Mouse (Mus musculus): Measurements from ENCODE around the gene Megf11. TPM values are rescaled to one million over a fixed set of nuclear protein-coding genes. Genes with fewer than 3 reads are reported as not detected.

Gene Megf11
- polyA plus RNA-seq, 1 experiment from 2014 or later, result 9.4 TPM

DNA sequence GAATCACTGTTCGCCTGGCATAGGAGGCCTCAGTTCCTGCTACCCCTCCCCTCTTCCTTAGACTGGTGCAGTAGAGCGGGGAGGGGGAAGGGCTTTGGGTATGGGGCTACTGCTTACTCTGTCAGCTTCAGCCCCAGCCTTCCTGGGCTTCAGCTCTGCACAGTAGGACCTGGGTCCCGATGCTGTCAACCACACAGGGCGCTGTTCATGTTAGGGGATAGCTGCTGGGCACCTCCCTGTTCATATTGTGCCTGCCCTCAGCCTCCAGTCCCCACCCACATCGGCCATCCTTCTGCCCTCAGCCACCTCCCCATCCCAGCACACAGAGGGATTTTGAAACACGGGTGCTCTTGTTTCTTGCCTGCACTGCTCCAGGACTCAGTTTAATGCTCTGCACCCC, 61.6 kb downstream of the Megf11 start:
- Histone ChIP-seq H3K27ac (peak overlapping the region; percentile 56; the same call in 1 of the 2 replicates), H3K36me3 (no peaks in the 10 kb centered on the region), H3K4me3 (replicated peaks) (no peak overlapping the region), H3K9ac (replicated peaks) (no peak overlapping the region), H3K9me3 (no peaks in the 10 kb centered on the region), H3K4me1 (replicated peaks) (peaks cover 30% of the 10 kb centered on the region), H3K27me3 (no peaks in the 10 kb centered on the region), H3K4me2 (replicated peaks) (no peak overlapping the region)
- 24% methylated on average over 6 of the region's 6 CpGs for WGBS
- ATAC-seq, result peak; percentile 79

- Histone ChIP-seq H3K9ac (replicated peaks) (no peak overlapping the region), H3K4me1 (replicated peaks) (peaks cover 30% of the 10 kb centered on the region), H3K36me3 (no peaks in the 10 kb centered on the region), H3K9me3 (no peaks in the 10 kb centered on the region), H3K4me2 (replicated peaks) (no peak overlapping the region), H3K27ac (peak overlapping the region; percentile 70; the same call in 1 of the 2 replicates), H3K4me3 (replicated peaks) (no peak overlapping the region), H3K27me3 (no peaks in the 10 kb centered on the region)
- WGBS, result 48% methylated on average over 6 of the region's 6 CpGs
- ATAC-seq, result 0 out of 2 replicates have a peak, but pooled peaks have one; percentile 31
Measured at GRCm38 (mm10) chr9:64447522-64447921, 62.1 kb downstream of the Megf11 start.

GRCm38 (mm10) chr9:64452769-64453168, 67.3 kb downstream of the Megf11 start:
- H3K4me3 ChIP-seq (replicated peaks), result no peak overlapping the region
- H3K27ac ChIP-seq, result no peak overlapping the region
- no peaks in the 10 kb centered on the region for H3K36me3 ChIP-seq
- WGBS, result 82% methylated on average over 5 of the region's 5 CpGs
- H3K4me2 ChIP-seq (replicated peaks), result no peak overlapping the region
- no peaks in the 10 kb centered on the region for H3K9me3 ChIP-seq
- ATAC-seq, result no peak
- peaks cover 29% of the 10 kb centered on the region for H3K4me1 ChIP-seq (replicated peaks)
- H3K27me3 ChIP-seq, result no peaks in the 10 kb centered on the region
- no peak overlapping the region for H3K9ac ChIP-seq (replicated peaks)

DNA sequence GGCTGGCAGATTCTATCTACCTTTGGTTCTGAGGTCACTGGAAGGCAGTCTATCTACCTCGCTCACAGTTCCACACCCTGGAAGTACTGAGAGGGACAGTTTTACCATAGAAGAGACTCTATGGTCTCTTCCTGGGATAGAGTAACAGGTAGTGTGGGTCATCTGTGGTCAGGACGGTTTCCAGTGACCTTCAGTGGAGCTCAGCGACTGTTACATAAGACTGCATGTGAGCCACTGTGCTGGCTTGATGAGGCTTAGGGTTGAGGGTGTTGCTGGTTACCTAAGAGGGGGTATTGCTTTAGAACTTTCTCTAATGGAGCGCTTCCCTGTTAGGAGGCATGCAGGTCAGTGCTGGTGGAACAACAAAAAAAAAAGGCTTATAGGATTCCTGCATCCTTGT, 68.8 kb downstream of the Megf11 start:
- Histone ChIP-seq H3K27me3 (no peaks in the 10 kb centered on the region), H3K27ac (no peak overlapping the region), H3K9me3 (no peaks in the 10 kb centered on the region), H3K4me3 (replicated peaks) (no peak overlapping the region), H3K4me1 (replicated peaks) (peaks cover 29% of the 10 kb centered on the region), H3K4me2 (replicated peaks) (no peak overlapping the region), H3K9ac (replicated peaks) (no peak overlapping the region), H3K36me3 (no peaks in the 10 kb centered on the region)
- WGBS, result 86% methylated on average over 4 of the region's 4 CpGs
- no peak for ATAC-seq

DNA sequence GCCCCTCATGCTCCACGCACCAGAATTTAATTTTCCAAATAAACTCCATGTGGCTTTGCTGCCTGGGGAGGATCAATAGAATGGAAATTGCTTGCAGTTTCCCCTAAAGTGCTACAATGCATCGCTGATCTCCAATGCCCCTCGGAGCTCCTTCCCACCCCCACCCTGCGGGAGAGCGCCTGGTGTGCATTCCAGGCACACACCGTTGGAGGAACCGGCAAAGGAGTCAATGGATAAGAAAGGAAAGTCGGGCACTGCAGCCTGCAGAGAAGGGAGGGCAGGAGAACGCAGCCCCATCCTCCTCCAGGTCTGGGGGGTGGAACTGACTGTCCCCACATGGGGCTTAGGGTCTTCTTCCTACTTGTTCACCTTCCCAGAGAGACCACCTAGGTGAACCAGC, 70.5 kb downstream of the Megf11 start:
- Histone ChIP-seq H3K4me2 (replicated peaks) (peak overlapping the region; percentile 29), H3K4me1 (replicated peaks) (peaks cover 29% of the 10 kb centered on the region), H3K27me3 (no peaks in the 10 kb centered on the region), H3K36me3 (no peaks in the 10 kb centered on the region), H3K4me3 (replicated peaks) (no peak overlapping the region), H3K9me3 (no peaks in the 10 kb centered on the region), H3K9ac (replicated peaks) (0 out of 2 replicates have a peak overlapping the region, but pooled peaks have one; percentile 24), H3K27ac (no peak overlapping the region)
- ATAC-seq, result no peak
- WGBS, result 2% methylated on average over 9 of the region's 9 CpGs

DNA sequence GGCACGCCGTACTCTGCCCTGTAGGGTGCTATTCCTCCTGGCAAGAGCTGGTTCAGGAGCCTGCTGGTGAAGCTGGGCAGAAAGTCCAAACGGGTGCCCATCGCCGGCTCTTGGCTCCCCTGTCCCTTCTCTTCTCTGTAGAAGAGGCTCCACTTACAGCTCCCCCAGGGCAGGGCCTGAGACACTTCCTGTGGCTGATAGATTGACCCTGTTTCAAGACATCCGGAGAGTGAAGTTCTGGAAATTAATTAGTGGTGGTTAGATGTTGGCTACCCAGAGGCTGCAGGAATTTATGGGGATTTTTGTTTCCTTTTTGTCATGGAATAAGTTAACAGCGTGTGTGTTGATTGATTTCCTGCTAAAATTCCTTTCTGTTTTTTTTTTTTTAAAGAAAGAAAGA, 72.2 kb downstream of the Megf11 start:
- no peak overlapping the region for H3K4me2 ChIP-seq (replicated peaks)
- no peaks in the 10 kb centered on the region for H3K9me3 ChIP-seq
- no peak overlapping the region for H3K9ac ChIP-seq (replicated peaks)
- no peak overlapping the region for H3K4me3 ChIP-seq (replicated peaks)
- peaks cover 29% of the 10 kb centered on the region for H3K4me1 ChIP-seq (replicated peaks)
- ATAC-seq, result no peak
- no peaks in the 10 kb centered on the region for H3K36me3 ChIP-seq
- 77% methylated on average over 7 of the region's 7 CpGs for WGBS
- no peaks in the 10 kb centered on the region for H3K27me3 ChIP-seq
- no peak overlapping the region for H3K27ac ChIP-seq

DNA sequence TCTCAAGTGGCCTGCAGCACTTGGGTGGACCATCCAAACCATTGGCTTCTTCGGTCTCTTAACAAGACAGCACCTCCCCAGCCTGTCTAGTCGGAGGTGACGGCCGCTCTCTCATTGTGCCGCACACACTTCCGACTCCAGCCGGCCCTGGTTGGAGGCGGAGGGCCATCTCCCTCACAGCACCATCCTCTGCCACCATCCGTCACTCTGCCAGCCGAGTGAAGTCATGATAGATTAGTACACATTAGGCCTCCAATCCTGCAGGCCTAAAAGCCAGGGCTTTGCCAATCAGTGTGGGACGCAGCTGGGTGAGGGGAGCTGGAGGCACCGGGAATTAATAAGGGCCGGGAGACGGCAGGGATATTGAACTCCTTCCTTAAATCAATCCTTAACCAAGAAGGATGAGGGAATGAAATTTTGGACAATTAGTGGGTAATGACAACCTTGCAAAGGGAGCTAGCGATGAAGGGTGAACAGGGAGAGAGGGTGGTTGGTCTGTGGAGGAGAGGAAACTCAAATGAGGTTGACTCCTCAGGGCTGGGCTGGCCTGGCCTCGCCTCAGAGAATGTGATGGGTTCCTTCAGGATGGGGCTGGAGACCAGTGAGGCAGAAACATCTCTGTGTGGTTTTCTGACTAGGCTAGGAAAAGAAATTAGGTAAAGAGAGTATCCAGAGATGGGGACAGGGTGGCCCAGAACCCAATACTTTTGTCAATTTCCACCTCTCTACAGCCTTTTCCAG, 76.3 kb downstream of the Megf11 start:
- Histone ChIP-seq H3K9me3 (no peaks in the 10 kb centered on the region), H3K9ac (replicated peaks) (no peak overlapping the region), H3K4me3 (replicated peaks) (no peak overlapping the region), H3K27me3 (no peaks in the 10 kb centered on the region), H3K4me2 (replicated peaks) (no peak overlapping the region), H3K36me3 (no peaks in the 10 kb centered on the region), H3K27ac (no peak overlapping the region), H3K4me1 (replicated peaks) (peaks cover 9% of the 10 kb centered on the region)
- WGBS, result 80% methylated on average over 16 of the region's 16 CpGs
- ATAC-seq, result peak; percentile 48; the same call in 1 of the 2 replicates

DNA sequence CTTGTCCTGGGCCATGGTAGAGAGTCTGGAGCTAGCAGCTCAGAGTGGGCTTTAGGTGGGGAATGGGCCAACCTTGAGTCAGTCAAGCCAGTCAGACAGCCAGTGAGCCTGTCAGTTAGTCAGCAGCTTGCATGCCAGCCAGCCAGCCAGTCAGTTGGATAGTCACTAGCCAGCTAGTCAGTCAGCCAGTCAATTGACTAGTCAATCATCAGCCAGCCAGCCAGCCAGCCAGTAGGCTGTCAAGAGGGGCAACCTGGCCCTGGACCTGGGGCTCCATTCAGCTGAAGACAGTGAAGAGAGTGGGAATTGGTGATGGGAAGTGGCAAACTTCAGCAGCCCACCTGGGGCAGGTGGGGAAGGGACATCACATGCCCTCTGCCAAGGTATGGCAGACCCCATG, 77.4 kb downstream of the Megf11 start:
- H3K36me3 ChIP-seq, result no peaks in the 10 kb centered on the region
- peaks cover 5% of the 10 kb centered on the region; the same call in 1 of the 2 replicates for H3K4me1 ChIP-seq (replicated peaks)
- H3K4me2 ChIP-seq (replicated peaks), result no peak overlapping the region
- no peak overlapping the region for H3K9ac ChIP-seq (replicated peaks)
- no peaks in the 10 kb centered on the region for H3K9me3 ChIP-seq
- no peak overlapping the region for H3K4me3 ChIP-seq (replicated peaks)
- no peak for ATAC-seq
- H3K27me3 ChIP-seq, result no peaks in the 10 kb centered on the region
- no peak overlapping the region for H3K27ac ChIP-seq

- Histone ChIP-seq H3K27me3 (no peaks in the 10 kb centered on the region), H3K27ac (peak overlapping the region; percentile 52; the same call in 1 of the 2 replicates), H3K9ac (replicated peaks) (no peak overlapping the region), H3K9me3 (no peaks in the 10 kb centered on the region), H3K4me1 (replicated peaks) (no peaks in the 10 kb centered on the region; the same call in 1 of the 2 replicates), H3K4me3 (replicated peaks) (no peak overlapping the region), H3K36me3 (no peaks in the 10 kb centered on the region), H3K4me2 (replicated peaks) (no peak overlapping the region)
- 76% methylated on average over 8 of the region's 8 CpGs for WGBS
- no peak for ATAC-seq
Measured at GRCm38 (mm10) chr9:64466090-64466489, 80.7 kb downstream of the Megf11 start.

- Histone ChIP-seq H3K27ac (peak overlapping the region; percentile 52; the same call in 1 of the 2 replicates), H3K36me3 (no peaks in the 10 kb centered on the region), H3K9ac (replicated peaks) (no peak overlapping the region), H3K4me2 (replicated peaks) (no peak overlapping the region), H3K9me3 (no peaks in the 10 kb centered on the region), H3K4me3 (replicated peaks) (no peak overlapping the region), H3K27me3 (no peaks in the 10 kb centered on the region), H3K4me1 (replicated peaks) (no peaks in the 10 kb centered on the region; the same call in 1 of the 2 replicates)
- no peak for ATAC-seq
- WGBS, result 35% methylated on average over 4 of the region's 4 CpGs
Measured at GRCm38 (mm10) chr9:64466564-64466963, 81.1 kb downstream of the Megf11 start.

DNA sequence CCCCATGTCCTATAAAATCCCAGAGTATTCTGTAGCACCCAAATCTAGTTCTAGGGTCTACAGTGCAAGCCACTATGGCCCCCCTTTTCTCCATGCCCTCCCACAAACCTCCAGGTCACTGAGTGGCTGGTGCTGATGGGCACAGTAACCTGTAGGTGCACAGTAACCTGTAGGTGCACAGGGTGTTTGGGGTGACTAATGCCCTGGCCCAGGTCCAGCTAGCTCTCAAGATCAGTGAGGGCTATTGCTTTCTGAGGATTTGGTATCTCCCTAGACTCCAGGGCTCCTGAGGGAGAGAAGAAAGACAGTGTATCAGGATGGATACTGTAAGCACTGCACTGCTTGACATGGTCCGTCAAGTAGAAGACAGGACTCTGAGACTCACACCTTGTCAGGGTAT, 85.4 kb downstream of the Megf11 start:
- no peak for ATAC-seq
- WGBS, result 96% methylated on average over 1 of the region's 1 CpGs
- H3K27ac ChIP-seq, result no peak overlapping the region

DNA sequence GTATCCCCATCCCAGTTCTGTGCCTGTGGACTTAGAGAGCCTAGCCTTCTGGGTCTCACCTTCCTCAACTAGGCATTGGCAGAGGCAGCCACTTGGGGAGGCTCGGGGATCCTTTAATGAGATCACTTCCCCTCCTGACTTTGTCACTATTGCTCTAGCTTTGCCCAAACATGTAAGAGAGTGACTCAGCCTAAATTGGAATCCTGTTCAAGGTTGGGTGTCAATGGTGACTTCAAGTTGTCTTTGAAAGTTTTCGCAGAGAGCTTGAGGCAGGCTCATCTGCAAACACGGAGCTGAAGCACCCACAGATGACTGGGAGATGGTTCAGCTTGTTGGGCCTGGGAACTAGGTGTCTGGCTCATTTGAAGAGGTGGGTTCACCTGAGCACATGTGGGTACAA, 85.9 kb downstream of the Megf11 start:
- 93% methylated on average over 3 of the region's 3 CpGs for WGBS
- ATAC-seq, result no peak

More for the DNA sequence above, 85.4 kb downstream of the Megf11 start:
- Histone ChIP-seq H3K4me2 (replicated peaks) (no peak overlapping the region), H3K9me3 (no peaks in the 10 kb centered on the region), H3K4me1 (replicated peaks) (peaks cover 14% of the 10 kb centered on the region), H3K9ac (replicated peaks) (no peak overlapping the region), H3K4me3 (replicated peaks) (no peak overlapping the region), H3K27me3 (no peaks in the 10 kb centered on the region), H3K36me3 (no peaks in the 10 kb centered on the region)

DNA sequence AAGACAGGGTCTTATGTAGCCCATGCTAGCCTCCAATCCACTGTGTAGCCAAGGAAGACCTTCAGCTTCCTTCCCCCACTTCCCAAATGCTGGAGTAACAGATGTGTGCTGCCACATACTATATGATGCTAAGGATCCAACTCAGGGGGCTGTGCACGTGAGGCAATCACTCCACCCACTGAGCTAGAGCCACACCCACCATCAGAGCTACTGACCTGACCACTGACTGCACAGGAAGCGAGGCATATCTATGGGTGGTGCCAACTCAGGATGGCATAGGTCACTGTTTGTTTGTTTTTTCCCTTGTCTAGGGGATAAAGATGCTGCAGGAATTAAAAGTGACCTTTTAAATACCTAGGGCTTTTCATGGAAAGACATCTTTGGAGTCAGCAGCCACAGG, 86.7 kb downstream of the Megf11 start:
- no peak overlapping the region for H3K9ac ChIP-seq (replicated peaks)
- H3K27me3 ChIP-seq, result no peaks in the 10 kb centered on the region
- no peaks in the 10 kb centered on the region for H3K36me3 ChIP-seq
- H3K4me3 ChIP-seq (replicated peaks), result no peak overlapping the region
- peaks cover 21% of the 10 kb centered on the region for H3K4me1 ChIP-seq (replicated peaks)
- H3K4me2 ChIP-seq (replicated peaks), result no peak overlapping the region
- H3K9me3 ChIP-seq, result no peaks in the 10 kb centered on the region
- H3K27ac ChIP-seq, result no peak overlapping the region
- ATAC-seq, result no peak
- WGBS, result 42% methylated on average over 2 of the region's 2 CpGs

More for the DNA sequence above, 85.9 kb downstream of the Megf11 start:
- Histone ChIP-seq H3K9ac (replicated peaks) (no peak overlapping the region), H3K27me3 (no peaks in the 10 kb centered on the region), H3K27ac (no peak overlapping the region), H3K36me3 (no peaks in the 10 kb centered on the region), H3K4me3 (replicated peaks) (no peak overlapping the region), H3K9me3 (no peaks in the 10 kb centered on the region), H3K4me2 (replicated peaks) (no peak overlapping the region), H3K4me1 (replicated peaks) (peaks cover 20% of the 10 kb centered on the region)

Data from midbrain, embryonic 13.5 days (tissue).